In the genomic region with DNA sequence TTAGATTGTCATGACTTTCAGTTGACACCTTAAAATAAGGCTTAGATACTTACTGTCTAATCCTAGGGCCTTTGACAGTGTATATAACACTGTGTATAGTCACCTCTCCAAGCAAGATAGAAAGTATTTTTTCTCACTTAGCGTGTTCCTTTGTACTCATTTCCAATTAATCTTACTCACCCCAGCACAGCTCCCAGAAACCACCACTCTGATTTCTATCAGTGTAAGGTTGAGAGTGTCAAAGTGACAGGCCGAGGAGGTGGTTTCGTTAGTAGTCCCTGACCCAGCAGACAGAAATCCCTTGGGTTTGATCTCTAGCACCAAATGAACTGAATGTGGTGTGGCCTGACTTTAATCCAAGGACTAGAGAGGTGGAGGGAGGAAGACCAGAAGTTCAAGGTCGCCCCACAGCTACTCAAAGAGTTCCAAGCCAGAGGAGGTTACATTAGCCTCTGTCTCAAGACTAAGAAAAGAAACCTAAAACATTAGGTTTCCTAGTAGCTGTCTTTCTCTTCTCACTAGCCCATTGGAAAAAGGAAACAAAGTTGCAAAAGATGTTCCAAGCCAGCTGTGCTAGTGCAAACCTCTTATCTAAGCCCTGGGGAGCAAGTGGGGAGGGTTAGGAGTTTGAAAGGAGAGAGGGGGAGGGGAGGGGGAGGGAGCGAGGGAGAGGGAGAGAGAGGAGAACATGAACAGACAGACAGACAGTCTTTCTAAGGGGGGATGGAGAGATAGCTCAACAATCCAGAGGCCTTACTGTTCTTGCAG, we compare ENCODE assay signal across 15 mouse cellular contexts. TPM values are rescaled to one million over a fixed set of nuclear protein-coding genes. Genes with fewer than 3 reads are reported as not detected.
DNase-seq lines count a peak whose midpoint lies in the region; ATAC-seq and TF ChIP-seq lines count a peak whose summit lies in the region.
"Had no signal": no experiment of that assay in that cellular context is flagged by ENCODE, and none has a peak within 500 bp of the region (broad histone marks: within the 10 kb centered on the region; RNA-seq: fewer than 3 reads in every experiment).

No protein-coding gene starts in this region.

- 24% methylated on average over 5 of the region's 5 CpGs for WGBS in liver, embryonic 12.5 days (ENCODE audit: insufficient replicate concordance)
- 67% methylated on average over 5 of the region's 5 CpGs for WGBS in forebrain, embryonic 15.5 days
- WGBS in intestine, postnatal 0 days, result 78% methylated on average over 5 of the region's 5 CpGs

- no peak overlapping the region; the same call in 1 of the 2 replicates for H3K4me2 ChIP-seq in liver, embryonic 12.5 days
- H3K4me2 ChIP-seq in forebrain, embryonic 15.5 days (replicated peaks), result no peak overlapping the region
- H3K4me2 ChIP-seq in intestine, postnatal 0 days (replicated peaks; ENCODE audit: low read depth), result no peak overlapping the region
- H3K4me2 ChIP-seq: embryonic facial prominence, embryonic 15.5 days; forebrain, embryonic 12.5 days; lung, embryonic 14.5 days; neural tube, embryonic 15.5 days had no signal

- H3K4me3 ChIP-seq in liver, embryonic 12.5 days, result no peak overlapping the region
- no peak overlapping the region for H3K4me3 ChIP-seq in forebrain, embryonic 15.5 days
- H3K4me3 ChIP-seq in intestine, postnatal 0 days (ENCODE audit: low read depth, low read length), result no peak overlapping the region
- H3K4me3 ChIP-seq: embryonic facial prominence, embryonic 15.5 days; forebrain, embryonic 12.5 days; heart, adult 2 months; neural tube, embryonic 15.5 days had no signal

- H3K9me3 ChIP-seq in liver, embryonic 12.5 days (replicated peaks), result no peaks in the 10 kb centered on the region
- no peaks in the 10 kb centered on the region for H3K9me3 ChIP-seq in forebrain, embryonic 15.5 days
- H3K9me3 ChIP-seq in intestine, postnatal 0 days (ENCODE audit: control insufficient read depth), result no peaks in the 10 kb centered on the region
- H3K9me3 ChIP-seq: embryonic facial prominence, embryonic 15.5 days; forebrain, embryonic 12.5 days; neural tube, embryonic 15.5 days had no signal

- peak; percentile 29 for ATAC-seq in CD4-positive, CD25-positive, alpha-beta regulatory T cell, adult 4 months
- ATAC-seq in liver, embryonic 12.5 days, result peak; percentile 51; the same call in 1 of the 2 replicates
- ATAC-seq in forebrain, embryonic 15.5 days (replicated peaks), result no peak
- no peak for ATAC-seq in intestine, postnatal 0 days
- ATAC-seq: hindbrain, embryonic 16.5 days had no signal

- no peaks in the 10 kb centered on the region for H3K27me3 ChIP-seq in liver, embryonic 12.5 days (replicated peaks)
- no peaks in the 10 kb centered on the region for H3K27me3 ChIP-seq in forebrain, embryonic 15.5 days
- H3K27me3 ChIP-seq in intestine, postnatal 0 days (replicated peaks; ENCODE audit: control insufficient read depth, insufficient read depth, low read length), result no peaks in the 10 kb centered on the region
- H3K27me3 ChIP-seq: embryonic facial prominence, embryonic 15.5 days; forebrain, embryonic 12.5 days; neural tube, embryonic 15.5 days had no signal

- peak; percentile 28 for DNase-seq in CD4-positive helper T cell, adult 2 months (ENCODE audit: low read depth, low spot score)
- peak; percentile 27 for DNase-seq in R1 (ENCODE audit: low read depth, low spot score)
- DNase-seq in left cerebral cortex, adult 8-10 months (ENCODE audit: low spot score in 2 of 2), result no peak
- DNase-seq: cerebellum, adult 11 months; heart, adult 2 months; lung, embryonic 14.5 days; thymus, adult 18-20 months had no signal

- H3K27ac ChIP-seq in liver, embryonic 12.5 days, result no peak overlapping the region
- no peak overlapping the region for H3K27ac ChIP-seq in forebrain, embryonic 15.5 days (replicated peaks)
- H3K27ac ChIP-seq in intestine, postnatal 0 days (ENCODE audit: low read depth, low read length), result no peak overlapping the region
- H3K27ac ChIP-seq: embryonic facial prominence, embryonic 15.5 days; forebrain, embryonic 12.5 days; heart, adult 2 months; neural tube, embryonic 15.5 days had no signal

- H3K9ac ChIP-seq in liver, embryonic 12.5 days, result no peak overlapping the region
- H3K9ac ChIP-seq in forebrain, embryonic 15.5 days (replicated peaks), result no peak overlapping the region
- H3K9ac ChIP-seq in intestine, postnatal 0 days (ENCODE audit: low read depth, low read length), result no peak overlapping the region
- H3K9ac ChIP-seq: embryonic facial prominence, embryonic 15.5 days; forebrain, embryonic 12.5 days; lung, embryonic 14.5 days; neural tube, embryonic 15.5 days had no signal

- no peaks in the 10 kb centered on the region for H3K36me3 ChIP-seq in liver, embryonic 12.5 days
- H3K36me3 ChIP-seq in forebrain, embryonic 15.5 days, result no peaks in the 10 kb centered on the region
- H3K36me3 ChIP-seq in intestine, postnatal 0 days (ENCODE audit: control insufficient read depth, insufficient read depth), result no peaks in the 10 kb centered on the region
- H3K36me3 ChIP-seq: embryonic facial prominence, embryonic 15.5 days; forebrain, embryonic 12.5 days; neural tube, embryonic 15.5 days had no signal

- TF ChIP-seq CTCF in intestine, postnatal 0 days (IDR thresholded peaks at IDR 0.05; ENCODE audit: low read depth), result no peak

- H3K4me1 ChIP-seq in liver, embryonic 12.5 days, result peaks cover 28% of the 10 kb centered on the region
- no peaks in the 10 kb centered on the region for H3K4me1 ChIP-seq in forebrain, embryonic 15.5 days
- no peaks in the 10 kb centered on the region for H3K4me1 ChIP-seq in intestine, postnatal 0 days (replicated peaks; ENCODE audit: control insufficient read depth, insufficient read depth, low read length)
- H3K4me1 ChIP-seq: embryonic facial prominence, embryonic 15.5 days; forebrain, embryonic 12.5 days; neural tube, embryonic 15.5 days had no signal

RNA-seq across cellular contexts. Expression of a gene that starts 21.0 kb away (rescaled TPM):
- 1 to 10 TPM; 4.6 to 5.4 TPM for polyA plus RNA-seq in CD4-positive, CD25-positive, alpha-beta regulatory T cell, adult 4 months (2017; shearing (Covaris generic))
- 2.6 and 2.9 TPM in 2 replicates for polyA plus RNA-seq in liver, embryonic 12.5 days (2016; fragmentation: Nextera tagmentation; extraction: Ambion mirVana)
- 10 to 100 TPM; 31.8 to 35.6 (median 33.5) TPM for total RNA-seq in left cerebral cortex, adult 8-10 months (2022)
- polyA plus RNA-seq in forebrain, embryonic 15.5 days (2015; fragmentation: Nextera tagmentation; extraction: Ambion mirVana), result 7.2 and 7.5 TPM in 2 replicates
- polyA plus RNA-seq in intestine, postnatal 0 days (2015; fragmentation: Nextera tagmentation; extraction: Ambion mirVana), result 3.9 and 4.4 TPM in 2 replicates

Comparison
In these comparisons a context has a peak if more than half of its experiments do, and no peak if none do; other contexts are left out.
1. DNase-seq: peak in CD4-positive helper T cell, adult 2 months (single experiment) and R1 (single experiment); none in left cerebral cortex, adult 8-10 months (0 of 2).
2. ATAC-seq: peak in CD4-positive, CD25-positive, alpha-beta regulatory T cell, adult 4 months (single experiment) and liver, embryonic 12.5 days (single experiment); none in forebrain, embryonic 15.5 days (single experiment) and intestine, postnatal 0 days (single experiment).